Mouse (Mus musculus) myocyte (in vitro differentiated cells): Measurements from ENCODE around the gene Akt1s1. TPM values are rescaled to one million over a fixed set of nuclear protein-coding genes. Genes with fewer than 3 reads are reported as not detected.

Experiments used
- H3K27me3 ChIP-seq: one replicate; pipeline ENCODE4 v1.6.1; 2011; ENCODE audit not compliant: control insufficient read depth, insufficient read depth, insufficient read length
- H3K36me3 ChIP-seq: one replicate; pipeline ENCODE4 v1.6.1; 2011; ENCODE audit not compliant: control insufficient read depth, insufficient read depth
- H3K4me2 ChIP-seq: one replicate; pipeline ENCODE4 v1.6.1; 2011; ENCODE audit warnings: low read depth, control low read depth
- H3K4me3 ChIP-seq: one replicate; pipeline ENCODE4 v1.5.1; 2011; ENCODE audit warnings: mild to moderate bottlenecking, control low read depth, moderate library complexity
- H3K79me2 ChIP-seq: one replicate; pipeline ENCODE4 v1.6.1; 2011; ENCODE audit not compliant: control insufficient read depth, insufficient read depth
- H3ac ChIP-seq: one replicate; pipeline ENCODE4 v1.6.1; 2011; ENCODE audit not compliant: control insufficient read depth, insufficient read length
- CEBPB ChIP-seq: IDR thresholded peaks from 2 replicates; pipeline ENCODE4 v1.6.1; 2011; ENCODE audit warnings: mild to moderate bottlenecking, moderate library complexity; ENCODE audit not compliant: poor library complexity, insufficient read depth, severe bottlenecking
- E2F4 ChIP-seq: IDR thresholded peaks from one replicate; pipeline ENCODE4 v1.6.1; 2011; ENCODE audit warnings: mild to moderate bottlenecking, control low read depth, moderate library complexity; ENCODE audit not compliant: insufficient read depth
- MAX ChIP-seq: IDR thresholded peaks from one replicate; pipeline ENCODE4 v1.6.1; 2011; ENCODE audit warnings: low read depth, mild to moderate bottlenecking, control low read depth
- MYOD1 ChIP-seq, 3 experiments: IDR thresholded peaks; one replicate each; pipeline ENCODE4 v1.6.1; 2011; ENCODE audit warnings: control low read depth in 2 of 3, low read depth in 2 of 3, mild to moderate bottlenecking in 2 of 3, moderate library complexity in 1 of 3; ENCODE audit not compliant: insufficient read length in 2 of 3, control insufficient read depth in 1 of 3
- MYOG ChIP-seq, 3 experiments: IDR thresholded peaks; one replicate each; pipeline ENCODE4 v1.6.1; 2011; ENCODE audit warnings: control low read depth in 2 of 3, low read depth in 2 of 3, mild to moderate bottlenecking in 2 of 3; ENCODE audit not compliant: insufficient read length in 2 of 3, control insufficient read depth in 1 of 3, insufficient read depth in 1 of 3
- POLR2A ChIP-seq: IDR thresholded peaks from one replicate; pipeline ENCODE4 v1.6.1; 2011; ENCODE audit warnings: low read depth, mild to moderate bottlenecking, control low read depth, moderate library complexity; ENCODE audit not compliant: insufficient read length
- POLR2AphosphoS2 ChIP-seq: IDR thresholded peaks from one replicate; pipeline ENCODE4 v1.6.1; 2011; ENCODE audit warnings: low read depth, control low read depth; ENCODE audit not compliant: insufficient read length
- REST ChIP-seq: IDR thresholded peaks from one replicate; pipeline ENCODE4 v1.6.1; 2011; ENCODE audit warnings: mild to moderate bottlenecking, control low read depth, moderate library complexity; ENCODE audit not compliant: insufficient read depth, insufficient read length
- SRF ChIP-seq: IDR thresholded peaks from one replicate; pipeline ENCODE4 v1.6.1; 2011; ENCODE audit warnings: low read depth; ENCODE audit not compliant: control insufficient read depth, insufficient read length
- TCF12 ChIP-seq: IDR thresholded peaks from one replicate; pipeline ENCODE4 v1.6.1; 2011; ENCODE audit warnings: mild to moderate bottlenecking, control low read depth; ENCODE audit not compliant: poor library complexity, insufficient read depth, severe bottlenecking
- TCF3 ChIP-seq: IDR thresholded peaks from one replicate; pipeline ENCODE4 v1.6.1; 2011; ENCODE audit warnings: low read depth, control low read depth; ENCODE audit not compliant: insufficient read length
- USF1 ChIP-seq: IDR thresholded peaks from one replicate; pipeline ENCODE4 v1.6.1; 2011; ENCODE audit warnings: low read depth, mild to moderate bottlenecking, control low read depth, moderate library complexity
- polyA plus RNA-seq: library from polyadenylated mRNA; unstranded; fragments of >200 nt; fragmentation: generic; extraction: Trizol; gene quantifications from one replicate; pipeline ENCODE4 v1.2.1, GENCODE M21; 2012; ENCODE audit warnings: missing spikeins

The Akt1s1 gene
- polyA plus RNA-seq, 1 experiment = 200 TPM

GRCm38 (mm10) chr7:44819863-44820262 is 28.9 kb upstream of the Akt1s1 start:
- Histone ChIP-seq H3K36me3 (no peaks in the 10 kb centered on the region), H3K4me2 (peak overlapping the region; percentile 97), H3K4me3 (peak overlapping the region; percentile 94), H3K27me3 (no peaks in the 10 kb centered on the region), H3ac (peak overlapping the region; percentile 41), H3K79me2 (peaks cover 92% of the 10 kb centered on the region)
- TF ChIP-seq TCF3 (no peak), E2F4 (no peak), MAX (no peak), POLR2AphosphoS2 (peak; percentile 66), USF1 (no peak), CEBPB (no peak), POLR2A (peak; percentile 61), REST (no peak), TCF12 (no peak), MYOG (IDR thresholded peaks at IDR 0.05; ENCODE audit: control insufficient read depth in 1 of 3, insufficient read depth in 1 of 3, insufficient read length in 2 of 3, low read depth in 2 of 3) (no peak), SRF (no peak), MYOD1 (IDR thresholded peaks at IDR 0.05; ENCODE audit: control insufficient read depth in 1 of 3, insufficient read length in 2 of 3, low read depth in 2 of 3) (no peak)

GRCm38 (mm10) chr7:44820525-44820924 is 28.3 kb upstream of the Akt1s1 start:
- TF ChIP-seq CEBPB (no peak), MAX (no peak), USF1 (no peak), MYOD1 (IDR thresholded peaks at IDR 0.05; ENCODE audit: control insufficient read depth in 1 of 3, insufficient read length in 2 of 3, low read depth in 2 of 3) (no peak)
- peak overlapping the region; percentile 94 for H3K4me3 ChIP-seq
- peak overlapping the region; percentile 97 for H3K4me2 ChIP-seq
- H3K36me3 ChIP-seq = no peaks in the 10 kb centered on the region
- peaks cover 92% of the 10 kb centered on the region for H3K79me2 ChIP-seq
- peak overlapping the region; percentile 41 for H3ac ChIP-seq
- H3K27me3 ChIP-seq = no peaks in the 10 kb centered on the region

GRCm38 (mm10) chr7:44821666-44822448 is 26.9 kb upstream of the Akt1s1 start:
- H3K79me2 ChIP-seq = peaks cover 100% of the 10 kb centered on the region
- H3ac ChIP-seq = no peak overlapping the region
- H3K27me3 ChIP-seq = no peaks in the 10 kb centered on the region
- H3K36me3 ChIP-seq = no peaks in the 10 kb centered on the region
- no peak overlapping the region for H3K4me3 ChIP-seq
- H3K4me2 ChIP-seq = no peak overlapping the region
- TF ChIP-seq MYOG (IDR thresholded peaks at IDR 0.05; ENCODE audit: control insufficient read depth in 1 of 3, insufficient read depth in 1 of 3, insufficient read length in 2 of 3, low read depth in 2 of 3) (no peak), MYOD1 (IDR thresholded peaks at IDR 0.05; ENCODE audit: control insufficient read depth in 1 of 3, insufficient read length in 2 of 3, low read depth in 2 of 3) (no peak), REST (no peak), USF1 (no peak), TCF3 (no peak), CEBPB (no peak), TCF12 (no peak), MAX (no peak), POLR2A (no peak), E2F4 (no peak), POLR2AphosphoS2 (no peak), SRF (no peak)

DNA sequence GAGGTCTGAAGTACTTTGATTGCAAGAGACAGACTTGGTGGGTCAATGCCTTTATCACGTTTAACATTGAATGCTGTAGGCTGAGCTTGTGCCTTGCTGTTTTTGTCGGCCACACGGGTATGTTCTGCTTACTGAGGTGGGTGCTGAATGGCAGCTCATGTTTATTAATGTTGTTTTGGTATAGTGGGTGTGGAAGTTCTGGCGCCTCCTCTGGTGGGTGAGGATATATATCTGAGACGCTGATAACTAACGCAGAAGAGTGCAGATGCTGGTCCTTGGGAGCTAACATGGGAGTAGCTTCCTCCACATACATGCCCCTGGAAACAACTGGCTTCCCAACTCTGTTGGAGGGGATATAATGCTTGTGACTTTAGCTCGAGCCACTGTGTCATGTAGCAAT is 25.4 kb upstream of the Akt1s1 start:
- H3K79me2 ChIP-seq = peaks cover 100% of the 10 kb centered on the region
- no peak overlapping the region for H3K4me3 ChIP-seq
- no peak overlapping the region for H3ac ChIP-seq
- no peak for TF ChIP-seq E2F4
- no peaks in the 10 kb centered on the region for H3K27me3 ChIP-seq
- no peaks in the 10 kb centered on the region for H3K36me3 ChIP-seq
- H3K4me2 ChIP-seq = peak overlapping the region; percentile 51

DNA sequence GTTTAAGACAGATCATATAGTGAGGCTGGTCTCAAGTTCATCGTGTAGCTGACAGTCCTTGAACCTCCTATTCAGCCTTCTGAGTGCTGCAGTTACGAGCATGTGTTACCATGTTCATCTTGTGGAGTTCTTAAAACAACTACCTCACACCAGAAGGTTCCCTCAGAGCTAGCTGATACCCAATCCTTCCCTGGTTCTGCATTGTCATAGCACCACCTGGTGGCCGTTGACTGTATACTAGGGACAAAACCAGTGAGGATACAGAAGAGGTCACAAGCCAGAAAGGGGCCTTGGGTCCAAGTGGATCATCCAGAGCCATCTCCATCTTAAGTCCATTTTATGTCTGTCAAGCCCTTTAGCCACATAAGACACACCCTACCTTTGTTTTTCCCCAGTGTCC is 23.9 kb upstream of the Akt1s1 start:
- Histone ChIP-seq H3K36me3 (peaks cover 7% of the 10 kb centered on the region), H3K27me3 (no peaks in the 10 kb centered on the region), H3ac (no peak overlapping the region), H3K4me2 (peak overlapping the region; percentile 51), H3K79me2 (peaks cover 91% of the 10 kb centered on the region), H3K4me3 (no peak overlapping the region)
- TF ChIP-seq USF1 (no peak), MYOD1 (IDR thresholded peaks at IDR 0.05; ENCODE audit: control insufficient read depth in 1 of 3, insufficient read length in 2 of 3, low read depth in 2 of 3) (no peak), POLR2AphosphoS2 (no peak), MYOG (IDR thresholded peaks at IDR 0.05; ENCODE audit: control insufficient read depth in 1 of 3, insufficient read depth in 1 of 3, insufficient read length in 2 of 3, low read depth in 2 of 3) (no peak), POLR2A (no peak), MAX (no peak), TCF12 (no peak), REST (no peak)
